Mouse (Mus musculus) ovary, postnatal 14 days (tissue): ENCODE data around the gene Olfr657.

Experiments used
- DNase-seq: peaks from one replicate; pipeline ENCODE4 v3.0.0; 2022; ENCODE audit warnings: low spot score

Olfr657 gene

GRCm38 (mm10) chr7:104624494-104624893 lies at the start of gene Olfr657:
Gene Olfr657, plus strand, starts transcription at chr7:104624794.
- no peak for DNase-seq

GRCm38 (mm10) chr7:104577014-104577413 lies 47.6 kb upstream of the Olfr657 start, which contains the start of gene Olfr653:
Gene Olfr653, plus strand, starts transcription at chr7:104577314.
- DNase-seq: no peak

- DNase-seq: no peak
Measured at GRCm38 (mm10) chr7:104580846-104581245, 43.7 kb upstream of the Olfr657 start.

- no peak for DNase-seq
Measured at GRCm38 (mm10) chr7:104581429-104581828, 43.2 kb upstream of the Olfr657 start.

- no peak for DNase-seq
Measured at GRCm38 (mm10) chr7:104586725-104587124, 37.9 kb upstream of the Olfr657 start, which contains the start of gene Olfr654. Gene Olfr654, plus strand, starts transcription at chr7:104587025.

- no peak for DNase-seq
Measured at GRCm38 (mm10) chr7:104588274-104588673, 36.3 kb upstream of the Olfr657 start.

- no peak for DNase-seq
Measured at GRCm38 (mm10) chr7:104601679-104602078, 22.9 kb upstream of the Olfr657 start, which contains the start of gene Olfr655. Gene Olfr655, minus strand, starts transcription at chr7:104601779.

- peak; percentile 22 for DNase-seq
Measured at GRCm38 (mm10) chr7:104603173-104603572, 21.4 kb upstream of the Olfr657 start.

GRCm38 (mm10) chr7:104604727-104605126 lies 19.9 kb upstream of the Olfr657 start:
- no peak for DNase-seq

- no peak for DNase-seq
Measured at GRCm38 (mm10) chr7:104613655-104614054, 10.9 kb upstream of the Olfr657 start, which contains the start of gene Olfr656. Gene Olfr656, plus strand, starts transcription at chr7:104613955.

- peak; percentile 7 for DNase-seq
Measured at GRCm38 (mm10) chr7:104646841-104647482, 22.4 kb downstream of the Olfr657 start, which contains the start of gene Olfr658. Gene Olfr658, minus strand, starts transcription at chr7:104647305.

- no peak for DNase-seq
Measured at GRCm38 (mm10) chr7:104666453-104666852, 41.9 kb downstream of the Olfr657 start, which contains the start of gene Olfr659. Gene Olfr659, plus strand, starts transcription at chr7:104666753.

GRCm38 (mm10) chr7:104686201-104686600 lies 61.6 kb downstream of the Olfr657 start, which contains the start of gene Olfr661:
Gene Olfr661, plus strand, starts transcription at chr7:104686501.
- DNase-seq: no peak
